Mouse (Mus musculus): ENCODE results near the gene Ccdc149. TPM values are rescaled to one million over a fixed set of nuclear protein-coding genes. Genes with fewer than 3 reads are reported as not detected.

Gene Ccdc149
- polyA plus RNA-seq, 2 experiments: 1.6 to 2.0 TPM

DNA sequence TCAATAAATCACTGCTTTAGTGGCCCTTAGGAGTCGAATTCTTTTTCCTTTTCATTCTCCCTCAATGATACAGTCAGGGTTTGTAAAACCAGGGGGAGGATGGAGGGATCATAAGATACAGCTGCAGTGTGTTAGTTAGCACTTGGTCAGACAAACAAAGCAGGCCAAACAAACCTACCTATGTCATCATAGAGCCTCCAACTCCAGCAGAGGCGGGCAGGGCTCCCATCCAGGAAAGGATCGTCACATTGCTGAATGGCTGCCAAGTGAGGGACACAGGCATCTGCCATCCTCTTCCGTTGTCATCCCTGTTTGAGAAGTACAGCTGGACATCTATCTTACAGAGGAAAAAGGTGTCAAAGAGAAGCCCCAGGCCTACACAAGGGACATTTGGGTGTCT lies 116.9 kb downstream of the Ccdc149 start:
- Histone ChIP-seq H3K9me3 (ENCODE audit: control insufficient read depth, low read length) (no peaks in the 10 kb centered on the region), H3K4me2 (replicated peaks; ENCODE audit: low read depth, low read length, severe bottlenecking) (no peak overlapping the region), H3K36me3 (ENCODE audit: control insufficient read depth, insufficient read depth, low read length) (no peaks in the 10 kb centered on the region), H3K27ac (replicated peaks; ENCODE audit: low read depth, low read length) (no peak overlapping the region), H3K4me3 (replicated peaks; ENCODE audit: low read length) (no peak overlapping the region), H3K27me3 (ENCODE audit: control insufficient read depth, insufficient read depth, low read length) (0 out of 2 replicates have a peak, but pooled peaks cover 9% of the 10 kb centered on the region), H3K9ac (ENCODE audit: low read depth, low read length, severe bottlenecking) (no peak overlapping the region), H3K4me1 (ENCODE audit: control insufficient read depth, insufficient read depth, low read length) (0 out of 2 replicates have a peak, but pooled peaks cover 3% of the 10 kb centered on the region)
- no peak for TF ChIP-seq POLR2A (IDR thresholded peaks at IDR 0.05; ENCODE audit: borderline replicate concordance, extremely low read depth, insufficient read depth, insufficient read length)
- DNase-seq (ENCODE audit: low spot score) (no peak), ATAC-seq (ENCODE audit: low FRiP score, low read depth) (no peak)
- 63% methylated on average over 4 of the region's 4 CpGs for WGBS

DNA sequence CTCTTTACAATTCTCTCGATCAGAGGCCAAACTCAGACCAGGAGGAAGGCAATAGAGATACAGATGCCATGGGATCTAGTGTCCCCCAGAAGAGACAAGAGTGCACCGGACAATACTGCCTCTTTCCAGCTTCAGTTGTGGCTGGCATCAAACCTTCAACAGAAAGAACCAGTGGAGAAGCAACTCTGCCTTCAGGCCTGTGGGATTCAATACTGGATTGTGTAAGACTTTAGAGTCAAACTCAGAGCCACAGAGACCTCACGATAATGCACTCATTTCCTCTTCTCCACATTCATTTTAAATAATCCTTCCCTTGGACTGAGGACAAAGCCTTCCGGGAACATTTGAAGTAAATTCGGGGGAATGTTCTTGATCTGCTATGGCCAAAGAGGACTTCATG lies 118.6 kb downstream of the Ccdc149 start:
- ATAC-seq (ENCODE audit: low FRiP score, low read depth) (no peak), DNase-seq (ENCODE audit: low spot score) (no peak)
- no peak for TF ChIP-seq POLR2A (IDR thresholded peaks at IDR 0.05; ENCODE audit: borderline replicate concordance, extremely low read depth, insufficient read depth, insufficient read length)
- Histone ChIP-seq H3K27me3 (ENCODE audit: control insufficient read depth, insufficient read depth, low read length) (0 out of 2 replicates have a peak, but pooled peaks cover 3% of the 10 kb centered on the region), H3K27ac (replicated peaks; ENCODE audit: low read depth, low read length) (no peak overlapping the region), H3K9ac (ENCODE audit: low read depth, low read length, severe bottlenecking) (no peak overlapping the region), H3K9me3 (ENCODE audit: control insufficient read depth, low read length) (no peaks in the 10 kb centered on the region), H3K4me3 (replicated peaks; ENCODE audit: low read length) (no peak overlapping the region), H3K4me2 (replicated peaks; ENCODE audit: low read depth, low read length, severe bottlenecking) (no peak overlapping the region), H3K36me3 (ENCODE audit: control insufficient read depth, insufficient read depth, low read length) (no peaks in the 10 kb centered on the region), H3K4me1 (ENCODE audit: control insufficient read depth, insufficient read depth, low read length) (0 out of 2 replicates have a peak, but pooled peaks cover 3% of the 10 kb centered on the region)
- 78% methylated on average over 5 of the region's 5 CpGs for WGBS

DNA sequence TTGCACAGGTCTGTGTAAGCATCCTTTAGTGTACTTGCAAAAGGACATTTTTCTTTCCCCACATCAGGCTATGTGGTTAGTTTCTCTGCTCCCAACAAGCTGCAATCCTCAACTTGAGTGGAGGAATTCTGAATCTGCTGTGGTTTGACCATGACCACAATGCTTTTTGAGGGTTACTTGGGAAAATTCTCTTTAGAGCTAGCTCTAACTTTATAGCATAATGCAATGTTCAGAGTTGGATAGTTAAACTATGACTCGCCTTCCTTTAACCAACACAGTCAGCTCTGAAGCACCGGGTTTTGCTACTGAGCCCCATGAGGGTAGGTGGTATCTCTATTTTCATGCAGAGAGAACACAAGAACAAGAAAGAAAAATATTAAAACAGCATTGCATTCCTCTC lies 119.8 kb downstream of the Ccdc149 start:
- ATAC-seq (ENCODE audit: low FRiP score, low read depth): no peak
- no peaks in the 10 kb centered on the region for H3K36me3 ChIP-seq (ENCODE audit: control insufficient read depth, insufficient read depth, low read length)
- DNase-seq (ENCODE audit: low spot score): no peak
- H3K4me1 ChIP-seq (ENCODE audit: control insufficient read depth, insufficient read depth, low read length): no peaks in the 10 kb centered on the region
- H3K27ac ChIP-seq (replicated peaks; ENCODE audit: low read depth, low read length): no peak overlapping the region
- H3K4me3 ChIP-seq (replicated peaks; ENCODE audit: low read length): no peak overlapping the region
- 0 out of 2 replicates have a peak, but pooled peaks cover 3% of the 10 kb centered on the region for H3K27me3 ChIP-seq (ENCODE audit: control insufficient read depth, insufficient read depth, low read length)
- H3K9ac ChIP-seq (ENCODE audit: low read depth, low read length, severe bottlenecking): no peak overlapping the region
- 67% methylated on average over 2 of the region's 2 CpGs for WGBS
- no peaks in the 10 kb centered on the region for H3K9me3 ChIP-seq (ENCODE audit: control insufficient read depth, low read length)
- TF ChIP-seq POLR2A (IDR thresholded peaks at IDR 0.05; ENCODE audit: borderline replicate concordance, extremely low read depth, insufficient read depth, insufficient read length): no peak
- H3K4me2 ChIP-seq (replicated peaks; ENCODE audit: low read depth, low read length, severe bottlenecking): no peak overlapping the region

DNA sequence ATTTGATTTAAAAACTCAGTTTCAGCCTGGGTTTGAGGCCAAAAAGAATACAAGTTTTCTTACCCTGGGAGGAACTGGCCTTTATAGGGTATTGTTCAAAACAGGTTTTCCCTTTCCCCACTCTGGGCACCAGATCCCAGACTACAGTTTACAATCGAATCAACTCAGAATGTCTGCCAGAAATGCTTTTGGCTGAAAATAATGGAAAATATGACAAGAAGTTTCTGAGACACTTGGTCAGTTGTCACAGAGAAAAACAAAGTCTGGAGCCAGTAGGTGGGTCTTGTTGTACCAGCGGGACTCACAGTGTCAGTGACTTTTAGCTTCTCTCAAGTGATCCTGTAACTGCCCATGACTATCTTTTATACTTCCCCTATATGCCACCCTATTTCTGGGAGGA lies 120.9 kb downstream of the Ccdc149 start:
- no peaks in the 10 kb centered on the region for H3K4me1 ChIP-seq (ENCODE audit: control insufficient read depth, insufficient read depth, low read length)
- no peak overlapping the region for H3K9ac ChIP-seq (ENCODE audit: low read depth, low read length, severe bottlenecking)
- no peak overlapping the region for H3K4me2 ChIP-seq (replicated peaks; ENCODE audit: low read depth, low read length, severe bottlenecking)
- no peak overlapping the region for H3K4me3 ChIP-seq (replicated peaks; ENCODE audit: low read length)
- DNase-seq (ENCODE audit: low spot score) (no peak), ATAC-seq (ENCODE audit: low FRiP score, low read depth) (no peak)
- 77% methylated on average over 2 of the region's 2 CpGs for WGBS
- no peaks in the 10 kb centered on the region for H3K36me3 ChIP-seq (ENCODE audit: control insufficient read depth, insufficient read depth, low read length)
- H3K27me3 ChIP-seq (ENCODE audit: control insufficient read depth, insufficient read depth, low read length): 0 out of 2 replicates have a peak, but pooled peaks cover 2% of the 10 kb centered on the region
- TF ChIP-seq POLR2A (IDR thresholded peaks at IDR 0.05; ENCODE audit: borderline replicate concordance, extremely low read depth, insufficient read depth, insufficient read length): no peak
- no peaks in the 10 kb centered on the region for H3K9me3 ChIP-seq (ENCODE audit: control insufficient read depth, low read length)
- H3K27ac ChIP-seq (replicated peaks; ENCODE audit: low read depth, low read length): no peak overlapping the region

DNA sequence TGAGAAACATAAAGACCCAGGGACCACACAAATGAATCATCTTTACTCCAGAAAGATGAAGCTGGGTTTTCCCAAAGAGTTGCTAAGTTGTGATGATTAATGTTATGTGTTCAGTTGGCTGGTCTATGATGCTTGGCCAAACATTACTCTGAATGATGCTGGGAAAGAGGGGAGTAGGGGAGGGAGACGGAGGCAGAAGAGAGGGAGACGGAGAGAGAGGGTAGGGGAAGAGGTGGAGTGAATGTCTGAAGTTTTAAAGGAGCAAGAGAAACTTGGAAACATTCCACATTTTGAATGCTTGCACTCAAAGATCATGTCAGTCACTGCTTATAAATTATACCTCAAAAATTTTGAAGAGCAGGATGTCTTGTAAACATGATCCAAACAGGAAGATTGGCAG lies 124.4 kb downstream of the Ccdc149 start:
- Histone ChIP-seq H3K4me3 (replicated peaks; ENCODE audit: low read length) (no peak overlapping the region), H3K4me1 (ENCODE audit: control insufficient read depth, insufficient read depth, low read length) (no peaks in the 10 kb centered on the region), H3K27ac (replicated peaks; ENCODE audit: low read depth, low read length) (no peak overlapping the region), H3K9ac (ENCODE audit: low read depth, low read length, severe bottlenecking) (no peak overlapping the region), H3K27me3 (ENCODE audit: control insufficient read depth, insufficient read depth, low read length) (no peaks in the 10 kb centered on the region), H3K9me3 (ENCODE audit: control insufficient read depth, low read length) (no peaks in the 10 kb centered on the region), H3K4me2 (replicated peaks; ENCODE audit: low read depth, low read length, severe bottlenecking) (no peak overlapping the region), H3K36me3 (ENCODE audit: control insufficient read depth, insufficient read depth, low read length) (no peaks in the 10 kb centered on the region)
- 52% methylated on average over 2 of the region's 2 CpGs for WGBS
- no peak for ATAC-seq (ENCODE audit: low FRiP score, low read depth)
- no peak for TF ChIP-seq POLR2A (IDR thresholded peaks at IDR 0.05; ENCODE audit: borderline replicate concordance, extremely low read depth, insufficient read depth, insufficient read length)
- no peak for DNase-seq (ENCODE audit: low spot score)

DNA sequence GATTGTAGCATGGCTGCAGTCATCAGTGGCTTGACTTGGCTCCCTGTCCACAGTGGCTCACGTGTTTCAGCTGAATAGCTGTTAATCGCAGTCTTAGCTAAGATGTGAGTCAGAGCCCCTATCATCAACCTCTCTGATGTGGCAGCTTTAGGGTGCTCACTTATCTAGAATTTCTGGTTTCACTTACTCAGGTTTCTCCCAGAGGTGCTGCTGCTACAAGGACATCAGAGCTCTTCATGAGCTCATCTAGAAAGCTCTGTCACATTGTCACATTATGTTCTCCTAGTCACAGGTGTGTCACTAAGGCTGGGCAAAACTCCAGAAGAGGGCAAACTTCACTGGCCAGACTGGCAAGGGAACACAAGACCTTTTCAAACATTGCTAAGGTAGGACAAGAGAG lies 132.2 kb downstream of the Ccdc149 start:
- Histone ChIP-seq H3K9ac (ENCODE audit: low read depth, low read length, severe bottlenecking) (no peak overlapping the region), H3K4me1 (ENCODE audit: control insufficient read depth, insufficient read depth, low read length) (no peaks in the 10 kb centered on the region), H3K27me3 (ENCODE audit: control insufficient read depth, insufficient read depth, low read length) (no peaks in the 10 kb centered on the region), H3K4me3 (replicated peaks; ENCODE audit: low read length) (no peak overlapping the region), H3K27ac (replicated peaks; ENCODE audit: low read depth, low read length) (no peak overlapping the region), H3K4me2 (replicated peaks; ENCODE audit: low read depth, low read length, severe bottlenecking) (no peak overlapping the region), H3K36me3 (ENCODE audit: control insufficient read depth, insufficient read depth, low read length) (no peaks in the 10 kb centered on the region), H3K9me3 (ENCODE audit: control insufficient read depth, low read length) (no peaks in the 10 kb centered on the region)
- DNase-seq (ENCODE audit: low spot score) (no peak), ATAC-seq (ENCODE audit: low FRiP score, low read depth) (no peak)
- WGBS: 68% methylated on average over 2 of the region's 2 CpGs
- no peak for TF ChIP-seq POLR2A (IDR thresholded peaks at IDR 0.05; ENCODE audit: borderline replicate concordance, extremely low read depth, insufficient read depth, insufficient read length)
